Mouse (Mus musculus) midbrain, embryonic 14.5 days (tissue): ENCODE measurements at regions not wholly inside any gene's neighbourhood (a gene's known extent, or its start where the extent isn't known, plus 50 kb on each side); places are given as distances from the start of the nearest gene placed in this dataset.

Source experiments
- ATAC-seq: fragments of 200-750 bp; cut with Nextera tagmentation; 2 replicates; pipeline ENCODE4 v1.8.0; 2017; ENCODE audit warnings: moderate number of reproducible peaks, moderate library complexity; ENCODE audit not compliant: low FRiP score, low TSS enrichment
- DNase-seq: peaks from one replicate; pipeline ENCODE4 v3.0.0-alpha.2; 2015
- H3K27ac ChIP-seq: fragments of 300-500 bp; sonication (generic); replicated peaks from 2 replicates; pipeline ENCODE4 v1.5.1; 2014; ENCODE audit warnings: mild to moderate bottlenecking, low read depth, low read length, moderate library complexity
- H3K27me3 ChIP-seq: fragments of 300-500 bp; sonication (generic); 2 replicates; pipeline ENCODE4 v1.6.1; 2014; ENCODE audit warnings: low read length, control low read depth, mixed read lengths; ENCODE audit not compliant: control insufficient read depth, insufficient read depth
- H3K36me3 ChIP-seq: fragments of 300-500 bp; sonication (generic); 2 replicates; pipeline ENCODE4 v1.6.1; 2014; ENCODE audit warnings: low read length, control low read depth; ENCODE audit not compliant: control insufficient read depth, insufficient read depth
- H3K4me1 ChIP-seq: fragments of 300-500 bp; sonication (generic); 2 replicates; pipeline ENCODE4 v1.6.1; 2014; ENCODE audit warnings: mild to moderate bottlenecking, antibody characterized with exemption, low read length, control low read depth; ENCODE audit not compliant: control insufficient read depth, insufficient read depth
- H3K4me2 ChIP-seq: fragments of 300-500 bp; sonication (generic); 2 replicates; pipeline ENCODE4 v1.6.1; 2014; ENCODE audit warnings: mild to moderate bottlenecking, low read length, moderate library complexity
- H3K4me3 ChIP-seq: fragments of 300-500 bp; sonication (generic); replicated peaks from 2 replicates; pipeline ENCODE4 v1.5.1; 2014; ENCODE audit warnings: low read depth, low read length
- H3K9ac ChIP-seq: fragments of 300-500 bp; sonication (generic); replicated peaks from 2 replicates; pipeline ENCODE4 v1.6.1; 2014; ENCODE audit warnings: mild to moderate bottlenecking, low read length, moderate library complexity
- H3K9me3 ChIP-seq: fragments of 300-500 bp; sonication (generic); 2 replicates; pipeline ENCODE4 v1.6.1; 2016; ENCODE audit warnings: low read length, control low read depth, mixed read lengths; ENCODE audit not compliant: control insufficient read depth
- WGBS: fragments of 180-500 bp; shearing (Covaris S2); extraction: QIAGEN DNeasy Blood & Tissue Kit; methylation state at CpG from one replicate; pipeline ENCODE4 v1.1.7; 2014; 5-methylcytosine and 5-hydroxymethylcytosine counted together

- Histone ChIP-seq H3K27me3 (no peaks in the 10 kb centered on the region), H3K4me3 (no peak overlapping the region), H3K9me3 (no peaks in the 10 kb centered on the region), H3K36me3 (no peaks in the 10 kb centered on the region), H3K9ac (no peak overlapping the region), H3K27ac (no peak overlapping the region), H3K4me2 (no peak overlapping the region), H3K4me1 (no peaks in the 10 kb centered on the region)
- 98% methylated on average over 1 of the region's 1 CpGs for WGBS
- DNase-seq (no peak), ATAC-seq (no peak)
Observed at GRCm38 (mm10) chr8:30797341-30797740, 2631.2 kb upstream of the 5930422O12Rik start.

- H3K27me3 ChIP-seq, result no peaks in the 10 kb centered on the region
- H3K4me2 ChIP-seq, result no peak overlapping the region
- 90% methylated on average over 5 of the region's 5 CpGs for WGBS
- no peak for ATAC-seq
- H3K4me3 ChIP-seq, result no peak overlapping the region
- no peak overlapping the region for H3K9ac ChIP-seq
- H3K9me3 ChIP-seq, result no peaks in the 10 kb centered on the region
- no peaks in the 10 kb centered on the region for H3K36me3 ChIP-seq
- no peak for DNase-seq
- H3K4me1 ChIP-seq, result 0 out of 2 replicates have a peak, but pooled peaks cover under 1% of the 10 kb centered on the region
- no peak overlapping the region for H3K27ac ChIP-seq
Observed at GRCm38 (mm10) chr8:30817028-30817427, 2611.5 kb upstream of the 5930422O12Rik start.

DNA sequence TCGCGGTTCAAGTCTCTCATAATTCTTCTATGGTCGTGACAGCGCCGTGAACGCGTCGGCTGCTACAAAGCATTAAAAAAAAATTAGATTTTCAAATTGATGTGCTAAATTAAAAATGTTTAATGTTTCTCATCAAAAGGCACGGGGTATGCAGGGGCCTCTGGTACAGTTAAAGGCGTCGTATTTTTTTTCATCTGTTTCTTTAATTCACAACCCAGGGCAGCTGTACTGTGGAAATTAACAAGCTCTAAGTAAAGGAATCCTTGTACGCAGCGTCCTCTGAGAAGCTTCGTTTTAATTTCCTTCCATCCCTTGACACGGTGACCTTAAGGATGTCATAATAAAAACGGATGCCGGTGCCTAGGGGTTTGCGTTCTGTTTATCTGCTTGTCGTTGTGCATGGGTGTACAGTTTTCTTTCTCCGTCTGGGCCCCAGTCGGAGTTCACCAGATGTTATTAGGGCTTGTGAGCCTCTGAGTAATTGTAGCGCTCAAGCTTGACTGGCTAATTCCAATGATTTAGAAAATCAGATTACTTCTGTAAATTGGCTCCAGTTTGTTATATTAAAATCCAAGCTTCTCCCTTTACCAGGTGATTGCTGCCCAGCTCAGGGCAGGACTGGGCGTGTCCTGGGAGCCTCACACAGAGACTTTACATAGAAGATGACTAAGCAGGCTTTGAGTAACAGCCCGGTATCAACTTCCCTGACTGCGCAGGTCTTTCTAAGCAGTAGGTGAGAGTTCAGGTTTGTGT, 2605.5 kb upstream of the 5930422O12Rik start:
- no peak overlapping the region for H3K4me3 ChIP-seq

GRCm38 (mm10) chr8:30823588-30823938, 2604.9 kb upstream of the 5930422O12Rik start:
- ATAC-seq (no peak), DNase-seq (no peak)
- peaks cover 5% of the 10 kb centered on the region; the same call in 1 of the 2 replicates for H3K4me1 ChIP-seq
- no peaks in the 10 kb centered on the region for H3K9me3 ChIP-seq
- H3K9ac ChIP-seq, result no peak overlapping the region
- H3K4me3 ChIP-seq, result no peak overlapping the region
- no peak overlapping the region for H3K4me2 ChIP-seq
- no peaks in the 10 kb centered on the region for H3K27me3 ChIP-seq
- no peaks in the 10 kb centered on the region for H3K36me3 ChIP-seq
- 91% methylated on average over 11 of the region's 11 CpGs for WGBS
- peak overlapping the region; percentile 3; the same call in 1 of the 2 replicates for H3K27ac ChIP-seq

More for the DNA sequence above, 2605.5 kb upstream of the 5930422O12Rik start:
- peak; percentile 53 for DNase-seq
- ATAC-seq, result peak; percentile 43; the same call in 1 of the 2 replicates
- H3K9me3 ChIP-seq, result no peaks in the 10 kb centered on the region
- H3K36me3 ChIP-seq, result no peaks in the 10 kb centered on the region
- 64% methylated on average over 25 of the region's 25 CpGs for WGBS
- no peak overlapping the region for H3K9ac ChIP-seq
- H3K4me1 ChIP-seq, result peaks cover 5% of the 10 kb centered on the region; the same call in 1 of the 2 replicates
- no peaks in the 10 kb centered on the region for H3K27me3 ChIP-seq
- peak overlapping the region; percentile 1; the same call in 1 of the 2 replicates for H3K4me2 ChIP-seq
- 0 out of 2 replicates have a peak overlapping the region, but pooled peaks have one; percentile 3 for H3K27ac ChIP-seq

DNA sequence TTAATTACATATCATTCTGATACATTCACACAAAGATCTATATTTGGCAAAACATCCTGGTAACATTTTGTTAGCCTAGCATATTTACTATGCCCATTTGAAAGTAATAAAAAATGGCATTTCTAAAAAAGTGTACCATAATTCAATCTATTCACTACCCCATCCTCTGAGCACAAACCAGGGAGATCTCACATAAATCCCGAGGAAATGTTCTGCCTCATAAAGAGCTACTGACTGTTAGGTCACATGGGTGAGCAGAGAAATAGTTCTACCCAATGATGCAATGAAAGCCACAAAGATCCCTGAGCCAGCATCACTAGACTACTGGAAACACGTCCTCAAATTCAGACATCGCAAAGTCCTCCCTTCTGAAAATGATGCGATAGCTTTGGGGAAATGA, 2602.5 kb upstream of the 5930422O12Rik start:
- H3K36me3 ChIP-seq, result no peaks in the 10 kb centered on the region
- peaks cover 5% of the 10 kb centered on the region; the same call in 1 of the 2 replicates for H3K4me1 ChIP-seq
- DNase-seq (no peak), ATAC-seq (no peak)
- 91% methylated on average over 4 of the region's 4 CpGs for WGBS
- H3K9me3 ChIP-seq, result no peaks in the 10 kb centered on the region
- no peaks in the 10 kb centered on the region for H3K27me3 ChIP-seq
- no peak overlapping the region for H3K27ac ChIP-seq
- H3K4me3 ChIP-seq, result no peak overlapping the region
- H3K4me2 ChIP-seq, result no peak overlapping the region
- no peak overlapping the region for H3K9ac ChIP-seq

GRCm38 (mm10) chr8:30838056-30838455, 2590.5 kb upstream of the 5930422O12Rik start:
- no peaks in the 10 kb centered on the region for H3K4me1 ChIP-seq
- H3K4me2 ChIP-seq, result no peak overlapping the region
- no peaks in the 10 kb centered on the region for H3K27me3 ChIP-seq
- no peak overlapping the region for H3K4me3 ChIP-seq
- H3K9ac ChIP-seq, result no peak overlapping the region
- H3K9me3 ChIP-seq, result no peaks in the 10 kb centered on the region
- DNase-seq (no peak), ATAC-seq (no peak)
- 91% methylated on average over 8 of the region's 8 CpGs for WGBS
- no peak overlapping the region for H3K27ac ChIP-seq
- no peaks in the 10 kb centered on the region for H3K36me3 ChIP-seq

- no peaks in the 10 kb centered on the region for H3K27me3 ChIP-seq
- H3K27ac ChIP-seq, result no peak overlapping the region
- 36% methylated on average over 8 of the region's 8 CpGs for WGBS
- H3K4me1 ChIP-seq, result no peaks in the 10 kb centered on the region
- no peak overlapping the region for H3K9ac ChIP-seq
- peak; percentile 70 for DNase-seq
- H3K4me3 ChIP-seq, result no peak overlapping the region
- no peaks in the 10 kb centered on the region for H3K36me3 ChIP-seq
- no peaks in the 10 kb centered on the region for H3K9me3 ChIP-seq
- ATAC-seq, result peak; percentile 64
- H3K4me2 ChIP-seq, result no peak overlapping the region
Observed at GRCm38 (mm10) chr8:30840064-30840463, 2588.4 kb upstream of the 5930422O12Rik start.

GRCm38 (mm10) chr8:30863017-30863416, 2565.5 kb upstream of the 5930422O12Rik start:
- H3K9ac ChIP-seq, result no peak overlapping the region
- no peaks in the 10 kb centered on the region for H3K27me3 ChIP-seq
- DNase-seq (peak; percentile 47), ATAC-seq (no peak; the same call in 1 of the 2 replicates)
- WGBS, result 11% methylated on average over 4 of the region's 4 CpGs
- H3K4me3 ChIP-seq, result no peak overlapping the region
- H3K4me2 ChIP-seq, result no peak overlapping the region
- no peaks in the 10 kb centered on the region for H3K36me3 ChIP-seq
- no peaks in the 10 kb centered on the region for H3K9me3 ChIP-seq
- 0 out of 2 replicates have a peak, but pooled peaks cover 3% of the 10 kb centered on the region for H3K4me1 ChIP-seq
- H3K27ac ChIP-seq, result no peak overlapping the region
